Mouse (Mus musculus) common myeloid progenitor, adult 5-6 weeks (primary cell): ENCODE results near the gene Clint1. TPM values are rescaled to one million over a fixed set of nuclear protein-coding genes. Genes with fewer than 3 reads are reported as not detected.

Experiments
- total RNA-seq: library from RNA; stranded (forward); fragments of 200-1000, 187-1606 nt; gene quantifications from 2 replicates; pipeline ENCODE4 v1.2.3, GENCODE M21; 2017

The Clint1 gene
- total RNA-seq, 1 experiment from 2014 or later: 188 TPM

Other genes starting within 250 kb of the Clint1 start
- gene Lsm11, start 92.9 kb downstream of the Clint1 start, total RNA-seq: 3.2 and 4.1 TPM in 2 replicates
- 21.9 and 29.7 TPM in 2 replicates for gene Thg1l, start 103.4 kb downstream of the Clint1 start, total RNA-seq
- not detected in 2 replicates for gene Sox30, start 128.3 kb downstream of the Clint1 start, total RNA-seq
- 10.3 and 24.3 TPM in 2 replicates for gene Gm12166, start 200.3 kb downstream of the Clint1 start, total RNA-seq
- gene Adam19, start 203.9 kb downstream of the Clint1 start, total RNA-seq: 0.14 TPM in 1 of 2 replicates, not detected in the other